Mouse (Mus musculus): Measurements from ENCODE around the gene Tbc1d9b.

- no peak for TF ChIP-seq CTCF (IDR thresholded peaks at IDR 0.05; ENCODE audit: borderline replicate concordance, extremely low read depth, insufficient read depth, insufficient read length)
- no peak for TF ChIP-seq POLR2A (IDR thresholded peaks at IDR 0.05; ENCODE audit: borderline replicate concordance, extremely low read depth, insufficient read depth, insufficient read length, poor library complexity, severe bottlenecking)
Measured at GRCm38 (mm10) chr11:50177111-50177510, 45.9 kb downstream of the Tbc1d9b start.
